Mouse (Mus musculus) B cell, adult (primary cell): ENCODE results near the gene Epb41l2. TPM values are rescaled to one million over a fixed set of nuclear protein-coding genes. Genes with fewer than 3 reads are reported as not detected.

Experiments
- total RNA-seq: library from RNA; stranded (reverse); gene quantifications from 4 replicates; pipeline ENCODE4 v1.2.4, GENCODE M21; 2023; ENCODE audit not compliant: inconsistent age

Gene Epb41l2
- total RNA-seq = 164 to 185 TPM (median 172 TPM) in 4 replicates

DNA sequence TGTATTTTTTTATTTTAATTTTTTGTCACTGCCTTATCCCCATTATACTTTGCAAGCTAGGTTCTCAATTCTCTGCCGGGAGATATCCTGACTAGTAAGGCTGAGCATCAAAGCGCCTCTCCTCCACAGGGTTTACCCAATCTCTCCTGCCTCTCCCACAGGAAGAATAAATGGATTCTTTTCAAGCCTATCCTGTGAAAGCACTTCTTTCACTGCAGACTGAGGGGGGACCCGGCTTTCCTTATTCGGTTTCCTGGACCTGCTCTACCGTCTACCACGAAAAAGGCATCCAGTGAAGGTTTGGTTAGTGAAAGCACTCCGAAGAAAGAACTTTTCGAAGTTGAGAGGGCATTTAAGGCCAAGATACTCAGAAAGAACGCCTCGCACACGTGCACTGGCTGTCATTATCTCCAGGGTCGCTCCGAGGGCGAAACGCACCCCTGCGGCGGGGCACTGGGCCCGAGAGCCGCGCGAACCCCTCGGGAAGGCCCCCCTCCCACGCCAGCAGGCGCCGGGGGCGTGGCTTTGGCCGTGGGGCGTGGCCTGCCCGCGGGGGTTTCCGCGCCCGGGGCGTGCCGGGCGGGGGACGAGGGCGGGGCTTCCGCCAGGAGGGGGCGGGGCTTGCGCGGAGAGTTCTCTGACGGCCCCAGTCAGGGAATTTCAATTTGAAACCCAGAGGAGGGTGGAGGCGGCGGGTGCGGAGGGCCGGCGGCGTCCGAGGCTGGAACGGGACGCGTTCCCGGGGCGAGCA is at the start of gene Epb41l2:
Gene Epb41l2, plus strand, starts transcription at position 591 of the 751 bp plus-strand sequence.

DNA sequence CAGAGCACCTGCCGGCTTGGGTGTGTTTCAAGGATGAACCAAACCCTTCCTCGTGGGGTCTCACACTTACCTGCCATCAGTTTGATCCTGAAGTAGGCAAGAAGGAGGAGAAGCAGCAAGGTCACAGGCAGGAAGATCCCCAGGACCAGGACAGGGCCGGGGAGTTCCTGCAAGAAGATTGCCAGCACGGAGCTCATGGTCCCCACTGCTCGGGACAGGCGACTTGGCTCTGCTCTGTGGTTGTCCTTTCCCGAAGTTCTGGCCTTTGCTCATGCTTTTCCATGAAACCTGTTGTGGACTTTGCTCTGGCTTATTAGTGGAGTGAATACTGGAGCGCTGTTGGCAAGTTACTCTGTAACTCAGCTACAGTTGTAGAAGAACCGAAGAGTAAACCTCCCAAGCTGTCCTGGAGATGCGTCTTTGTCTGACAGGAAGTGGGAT is 176.3 kb downstream of the Epb41l2 start, which contains the start of gene Smlr1:
Gene Smlr1, minus strand, starts transcription at position 377 of the 441 bp plus-strand sequence.

Other genes with a start within 250 kb of the Epb41l2 start
- 18.5 to 19.9 TPM (median 18.8 TPM) in 4 replicates for gene Akap7, start 51.9 kb upstream of the Epb41l2 start, total RNA-seq
- gene Smlr1, start 176.5 kb downstream of the Epb41l2 start, total RNA-seq = not detected in 4 replicates